Mouse (Mus musculus): ENCODE data around the gene Zdhhc1.

DNA sequence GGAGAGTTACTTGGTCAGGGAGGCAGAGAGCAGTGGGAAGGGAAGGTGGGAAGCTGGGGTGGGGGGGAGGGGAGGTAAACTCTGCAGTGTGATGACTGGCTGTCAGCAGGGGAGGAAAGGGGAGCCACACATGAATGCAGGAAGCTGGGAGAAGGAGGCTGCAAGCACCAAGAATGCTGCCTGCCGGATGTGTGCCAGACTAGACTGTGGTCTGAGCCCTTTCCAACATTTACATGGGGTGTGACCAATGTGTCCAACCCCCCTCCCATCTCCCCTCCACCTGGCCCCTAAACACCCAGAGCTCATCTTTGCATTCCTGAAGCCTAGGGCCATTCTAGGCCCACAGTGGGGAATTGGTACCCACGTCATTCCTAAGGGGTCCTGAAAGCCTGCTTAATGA is 15.7 kb downstream of the Zdhhc1 start:
- no peak for TF ChIP-seq TAL1 (IDR thresholded peaks at IDR 0.05; ENCODE audit: low read length)
- TF ChIP-seq GATA1 (IDR thresholded peaks at IDR 0.05; ENCODE audit: low read length): no peak

Data from erythroblast, embryonic 14.5 days (primary cell).